Mouse (Mus musculus) myocyte (in vitro differentiated cells): ENCODE results near the gene Stra6.

Experiments
- CEBPB ChIP-seq: IDR thresholded peaks from 2 replicates; pipeline ENCODE4 v1.6.1; 2011; ENCODE audit warnings: mild to moderate bottlenecking, moderate library complexity; ENCODE audit not compliant: poor library complexity, insufficient read depth, severe bottlenecking
- E2F4 ChIP-seq: IDR thresholded peaks from one replicate; pipeline ENCODE4 v1.6.1; 2011; ENCODE audit warnings: mild to moderate bottlenecking, control low read depth, moderate library complexity; ENCODE audit not compliant: insufficient read depth
- MAX ChIP-seq: IDR thresholded peaks from one replicate; pipeline ENCODE4 v1.6.1; 2011; ENCODE audit warnings: low read depth, mild to moderate bottlenecking, control low read depth
- MYOD1 ChIP-seq, 3 experiments: IDR thresholded peaks; one replicate each; pipeline ENCODE4 v1.6.1; 2011; ENCODE audit warnings: control low read depth in 2 of 3, low read depth in 2 of 3, mild to moderate bottlenecking in 2 of 3, moderate library complexity in 1 of 3; ENCODE audit not compliant: insufficient read length in 2 of 3, control insufficient read depth in 1 of 3
- POLR2A ChIP-seq: IDR thresholded peaks from one replicate; pipeline ENCODE4 v1.6.1; 2011; ENCODE audit warnings: low read depth, mild to moderate bottlenecking, control low read depth, moderate library complexity; ENCODE audit not compliant: insufficient read length
- POLR2AphosphoS2 ChIP-seq: IDR thresholded peaks from one replicate; pipeline ENCODE4 v1.6.1; 2011; ENCODE audit warnings: low read depth, control low read depth; ENCODE audit not compliant: insufficient read length
- TCF12 ChIP-seq: IDR thresholded peaks from one replicate; pipeline ENCODE4 v1.6.1; 2011; ENCODE audit warnings: mild to moderate bottlenecking, control low read depth; ENCODE audit not compliant: poor library complexity, insufficient read depth, severe bottlenecking
- TCF3 ChIP-seq: IDR thresholded peaks from one replicate; pipeline ENCODE4 v1.6.1; 2011; ENCODE audit warnings: low read depth, control low read depth; ENCODE audit not compliant: insufficient read length
- USF1 ChIP-seq: IDR thresholded peaks from one replicate; pipeline ENCODE4 v1.6.1; 2011; ENCODE audit warnings: low read depth, mild to moderate bottlenecking, control low read depth, moderate library complexity

- no peak for TF ChIP-seq POLR2AphosphoS2
- TF ChIP-seq POLR2A = no peak
- no peak for TF ChIP-seq MYOD1 (IDR thresholded peaks at IDR 0.05; ENCODE audit: control insufficient read depth in 1 of 3, insufficient read length in 2 of 3, low read depth in 2 of 3)
- no peak for TF ChIP-seq E2F4
- no peak for TF ChIP-seq USF1
- no peak for TF ChIP-seq TCF3
- no peak for TF ChIP-seq CEBPB
- no peak for TF ChIP-seq MAX
- no peak for TF ChIP-seq TCF12
Observed at GRCm38 (mm10) chr9:58196141-58196540, 132.6 kb downstream of the Stra6 start.
